Mouse (Mus musculus) stomach, embryonic 14.5 days (tissue): Measurements from ENCODE around the gene Nat10. TPM values are rescaled to one million over a fixed set of nuclear protein-coding genes. Genes with fewer than 3 reads are reported as not detected.

Experiments used
- ATAC-seq: fragments of 200-750 bp; cut with Nextera tagmentation; 2 replicates; pipeline ENCODE4 v1.8.0; 2017; ENCODE audit warnings: low read depth, moderate TSS enrichment; ENCODE audit not compliant: insufficient number of reproducible peaks, insufficient read depth, low FRiP score
- H3K27ac ChIP-seq: fragments of 300-500 bp; sonication (generic); 2 replicates; pipeline ENCODE4 v1.5.1; 2014; ENCODE audit warnings: mild to moderate bottlenecking, low read length, moderate library complexity, mixed read lengths
- H3K27me3 ChIP-seq: fragments of 300-500 bp; sonication (generic); 2 replicates; pipeline ENCODE4 v1.6.1; 2014; ENCODE audit warnings: low read length, control low read depth, mixed read lengths; ENCODE audit not compliant: control insufficient read depth, insufficient read depth
- H3K36me3 ChIP-seq: fragments of 300-500 bp; sonication (generic); 2 replicates; pipeline ENCODE4 v1.6.1; 2014; ENCODE audit warnings: mild to moderate bottlenecking, control low read depth, low read length, moderate library complexity, mixed read lengths; ENCODE audit not compliant: control insufficient read depth, insufficient read depth
- H3K4me1 ChIP-seq: fragments of 300-500 bp; sonication (generic); 2 replicates; pipeline ENCODE4 v1.6.1; 2014; ENCODE audit warnings: low read length, control low read depth, mixed read lengths; ENCODE audit not compliant: control insufficient read depth, insufficient read depth
- H3K4me2 ChIP-seq: fragments of 300-500 bp; sonication (generic); replicated peaks from 2 replicates; pipeline ENCODE4 v1.6.1; 2014; ENCODE audit warnings: low read depth, low read length, control low read depth
- H3K4me3 ChIP-seq: fragments of 300-500 bp; sonication (generic); 2 replicates; pipeline ENCODE4 v1.5.1; 2014; ENCODE audit warnings: low read depth, low read length, control low read depth
- H3K9ac ChIP-seq: fragments of 300-500 bp; sonication (generic); replicated peaks from 2 replicates; pipeline ENCODE4 v1.6.1; 2014; ENCODE audit warnings: low read depth, mild to moderate bottlenecking, control low read depth, low read length, moderate library complexity, mixed read lengths
- H3K9me3 ChIP-seq: fragments of 300-500 bp; sonication (generic); 2 replicates; pipeline ENCODE4 v1.6.1; 2016; ENCODE audit warnings: low read depth, low read length, control low read depth; ENCODE audit not compliant: control insufficient read depth
- WGBS: fragments of 180-500 bp; shearing (Covaris S2); extraction: QIAGEN DNeasy Blood & Tissue Kit; methylation state at CpG from one replicate; pipeline ENCODE4 v1.1.7; 2014; 5-methylcytosine and 5-hydroxymethylcytosine counted together
- polyA plus RNA-seq: library from polyadenylated mRNA; unstranded; fragments of >200 nt; fragmentation: Nextera tagmentation; extraction: Ambion mirVana; gene quantifications from 2 replicates; pipeline ENCODE4 v1.2.1, GENCODE M21; 2014

Gene Nat10
- polyA plus RNA-seq, 1 experiment from 2014 or later = 27.4 TPM

DNA sequence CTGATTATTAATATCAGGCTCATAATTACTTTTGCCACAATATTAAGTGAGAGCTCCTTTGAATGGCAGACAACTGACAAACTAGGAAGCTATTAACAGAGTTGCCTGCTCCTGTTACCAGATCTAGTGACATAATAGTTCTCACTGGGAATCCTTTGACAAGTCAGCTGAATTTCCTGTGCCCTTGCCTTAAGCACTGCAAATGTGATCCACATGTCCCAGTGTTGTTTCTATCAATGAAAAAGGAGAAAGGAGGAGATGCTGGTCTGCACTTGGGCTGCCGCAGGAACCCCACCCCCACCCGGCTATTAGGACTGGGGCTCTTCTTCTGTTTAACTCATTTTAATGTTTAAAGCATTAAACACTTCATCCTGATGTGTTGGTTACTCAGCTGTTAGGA lies 84.3 kb downstream of the Nat10 start:
- Histone ChIP-seq H3K9me3 (no peaks in the 10 kb centered on the region), H3K27ac (no peak overlapping the region), H3K9ac (no peak overlapping the region), H3K4me1 (no peaks in the 10 kb centered on the region), H3K4me3 (no peak overlapping the region), H3K36me3 (no peaks in the 10 kb centered on the region), H3K27me3 (no peaks in the 10 kb centered on the region), H3K4me2 (no peak overlapping the region)
- no peak for ATAC-seq
- 27% methylated on average over 2 of the region's 2 CpGs for WGBS

DNA sequence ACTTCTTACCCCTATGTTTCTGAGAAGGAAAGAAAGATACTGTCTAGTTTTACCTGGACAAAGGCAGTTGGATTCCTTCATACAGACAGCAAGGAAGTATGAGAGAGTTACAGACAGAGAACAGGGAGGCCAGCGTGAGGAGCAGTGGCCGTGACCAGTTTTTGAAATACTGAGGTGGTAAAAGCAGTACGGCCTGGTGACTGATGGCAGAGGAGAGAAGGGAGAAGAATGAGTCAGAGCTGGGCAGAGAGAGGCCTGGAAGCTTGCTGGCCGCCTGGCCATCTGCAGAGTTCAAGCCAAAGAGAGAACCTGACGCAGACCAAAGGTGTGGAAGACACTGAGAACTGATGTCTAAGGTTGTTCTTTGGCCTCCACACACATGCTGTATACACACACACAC lies 85.7 kb downstream of the Nat10 start:
- no peaks in the 10 kb centered on the region for H3K4me1 ChIP-seq
- ATAC-seq = no peak
- H3K27ac ChIP-seq = no peak overlapping the region
- H3K9ac ChIP-seq = no peak overlapping the region
- H3K36me3 ChIP-seq = no peaks in the 10 kb centered on the region
- no peaks in the 10 kb centered on the region for H3K27me3 ChIP-seq
- no peak overlapping the region for H3K4me3 ChIP-seq
- H3K9me3 ChIP-seq = no peaks in the 10 kb centered on the region
- H3K4me2 ChIP-seq = no peak overlapping the region
- 89% methylated on average over 5 of the region's 5 CpGs for WGBS

DNA sequence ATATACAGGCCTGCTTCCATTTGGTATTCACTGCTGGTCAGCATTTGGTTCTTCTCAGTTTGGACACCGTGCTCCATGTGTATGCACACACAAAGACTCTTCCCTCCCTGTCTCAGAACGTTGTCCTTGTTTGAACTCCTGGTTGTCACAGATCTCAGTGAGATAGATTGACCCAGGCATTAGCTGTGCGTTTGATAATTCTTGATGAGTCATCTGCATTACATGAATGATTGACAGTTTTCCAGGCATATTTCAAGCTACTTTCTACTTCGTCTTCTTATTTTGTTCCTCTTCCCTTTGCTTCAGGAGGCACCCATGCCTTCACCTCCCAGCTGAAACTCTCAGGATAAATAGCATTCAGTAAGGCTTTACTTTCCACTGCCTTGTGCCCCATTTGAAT lies 87.5 kb downstream of the Nat10 start:
- no peak overlapping the region for H3K4me3 ChIP-seq
- H3K27ac ChIP-seq = no peak overlapping the region
- ATAC-seq = no peak
- no peaks in the 10 kb centered on the region for H3K4me1 ChIP-seq
- H3K4me2 ChIP-seq = no peak overlapping the region
- no peaks in the 10 kb centered on the region for H3K36me3 ChIP-seq
- no peak overlapping the region for H3K9ac ChIP-seq
- H3K9me3 ChIP-seq = no peaks in the 10 kb centered on the region
- H3K27me3 ChIP-seq = no peaks in the 10 kb centered on the region
- WGBS = 66% methylated on average over 4 of the region's 4 CpGs

DNA sequence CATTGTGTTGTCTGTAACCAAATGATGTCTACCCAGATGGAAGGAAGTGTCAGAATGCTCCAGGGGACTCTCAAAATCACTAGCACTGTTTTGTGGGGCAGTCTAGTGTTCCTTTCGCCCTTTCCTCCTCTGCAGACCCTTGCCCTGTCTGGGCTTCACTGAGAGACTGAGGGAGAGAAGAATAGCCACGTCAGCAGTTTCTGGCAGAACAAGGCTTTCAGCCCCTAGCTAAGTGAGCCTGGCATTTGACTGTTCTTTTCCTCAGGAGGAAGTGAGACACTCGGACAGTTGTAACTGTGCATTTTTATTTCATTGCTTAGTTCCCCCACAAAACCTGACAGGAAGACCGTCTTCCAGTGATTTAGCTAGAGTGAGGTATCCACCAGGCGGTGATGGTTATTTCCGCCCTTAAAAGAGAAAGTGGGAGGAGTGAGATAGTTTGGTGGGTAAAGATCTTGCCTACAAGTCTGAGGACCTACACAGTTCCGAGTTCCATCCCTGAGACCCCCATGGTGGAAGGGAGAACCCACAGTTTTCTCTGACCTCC lies 88.4 kb downstream of the Nat10 start:
- Histone ChIP-seq H3K4me3 (no peak overlapping the region), H3K36me3 (no peaks in the 10 kb centered on the region), H3K27me3 (no peaks in the 10 kb centered on the region), H3K9me3 (no peaks in the 10 kb centered on the region), H3K4me2 (no peak overlapping the region), H3K4me1 (no peaks in the 10 kb centered on the region), H3K27ac (no peak overlapping the region), H3K9ac (no peak overlapping the region)
- 76% methylated on average over 7 of the region's 7 CpGs for WGBS
- no peak for ATAC-seq

Other genes with a start within 250 kb of the Nat10 start
- 4.0 and 4.4 TPM in 2 replicates for gene Abtb2, start 195.0 kb downstream of the Nat10 start, polyA plus RNA-seq
- 355 and 358 TPM in 2 replicates for gene Caprin1, start 36.4 kb upstream of the Nat10 start, polyA plus RNA-seq
- gene Lmo2, start 196.7 kb upstream of the Nat10 start, polyA plus RNA-seq = 14.8 and 15.0 TPM in 2 replicates